ENCODE assay signal across 14 mouse cellular contexts in the genomic region with DNA sequence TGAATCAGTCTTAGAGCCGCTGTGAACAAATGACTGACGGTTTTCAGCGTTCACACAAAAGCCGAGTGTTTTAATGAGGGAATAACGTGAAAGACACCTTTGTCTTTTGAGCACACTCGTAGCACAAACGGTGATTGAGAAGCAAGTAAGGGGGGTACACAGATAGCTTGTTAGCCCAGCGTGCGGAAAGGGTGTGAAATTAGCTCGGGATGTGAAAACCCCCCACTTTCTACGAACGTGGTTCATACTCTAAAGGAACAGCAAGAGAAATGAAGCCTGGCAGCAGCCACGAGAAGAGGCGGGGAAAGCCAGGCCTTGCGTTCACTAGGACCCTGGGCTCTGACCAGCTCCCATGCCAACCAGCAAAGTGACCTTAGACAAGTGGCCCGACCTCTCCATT. TPM values are rescaled to one million over a fixed set of nuclear protein-coding genes. Genes with fewer than 3 reads are reported as not detected.
DNase-seq lines count a peak whose midpoint lies in the region; ATAC-seq and TF ChIP-seq lines count a peak whose summit lies in the region.
"Had no signal": no experiment of that assay in that cellular context is flagged by ENCODE, and none has a peak within 500 bp of the region (broad histone marks: within the 10 kb centered on the region; RNA-seq: fewer than 3 reads in every experiment).

No protein-coding gene starts in this region.

- intact Hi-C loops in gastrocnemius, postnatal 36 days (cut with DNase I), result no loop called here

- H3K9ac ChIP-seq in lung, embryonic 14.5 days, result no peak overlapping the region
- H3K9ac ChIP-seq in lung, postnatal 0 days (replicated peaks; ENCODE audit: low read depth), result no peak overlapping the region
- H3K9ac ChIP-seq in embryonic facial prominence, embryonic 13.5 days, result no peak overlapping the region
- H3K9ac ChIP-seq in hindbrain, embryonic 13.5 days, result no peak overlapping the region
- H3K9ac ChIP-seq in midbrain, postnatal 0 days (replicated peaks; ENCODE audit: low read length, poor library complexity, severe bottlenecking), result no peak overlapping the region
- H3K9ac ChIP-seq: liver, embryonic 13.5 days had no signal

- peak; percentile 34 for DNase-seq in lung, embryonic 14.5 days
- DNase-seq in lung, postnatal 0 days (ENCODE audit: low spot score), result no peak
- peak; percentile 48 for DNase-seq in midbrain, postnatal 0 days (ENCODE audit: low spot score)
- DNase-seq in cerebellum, postnatal 36 days, result no peak
- no peak for DNase-seq in yolk sac, embryonic 10.5 days (ENCODE audit: low spot score)
- DNase-seq in gastrocnemius, postnatal 36 days, result no peak
- DNase-seq: adrenal gland, postnatal 14 days; cerebellum, adult 9-10 months; heart, postnatal 14 days; kidney, adult 18-20 months; liver, embryonic 13.5 days had no signal

- H3K27me3 ChIP-seq in lung, embryonic 14.5 days (ENCODE audit: insufficient read depth, low read length), result no peaks in the 10 kb centered on the region
- no peaks in the 10 kb centered on the region for H3K27me3 ChIP-seq in lung, postnatal 0 days (replicated peaks; ENCODE audit: insufficient read depth, low read length)
- no peaks in the 10 kb centered on the region for H3K27me3 ChIP-seq in embryonic facial prominence, embryonic 13.5 days
- H3K27me3 ChIP-seq in hindbrain, embryonic 13.5 days, result no peaks in the 10 kb centered on the region
- no peaks in the 10 kb centered on the region for H3K27me3 ChIP-seq in midbrain, postnatal 0 days (ENCODE audit: insufficient read depth, low read length)
- H3K27me3 ChIP-seq: liver, embryonic 13.5 days had no signal

- H3K27ac ChIP-seq in lung, embryonic 14.5 days (ENCODE audit: low read depth), result peak overlapping the region; percentile 50; the same call in 1 of the 2 replicates
- H3K27ac ChIP-seq in lung, postnatal 0 days (ENCODE audit: low read length), result no peak overlapping the region
- 0 out of 2 replicates have a peak overlapping the region, but pooled peaks have one; percentile 7 for H3K27ac ChIP-seq in embryonic facial prominence, embryonic 13.5 days
- H3K27ac ChIP-seq in hindbrain, embryonic 13.5 days, result peak overlapping the region; percentile 58; the same call in 1 of the 2 replicates
- peak overlapping the region; percentile 4; the same call in 1 of the 2 replicates for H3K27ac ChIP-seq in midbrain, postnatal 0 days (ENCODE audit: low read depth, low read length)
- H3K27ac ChIP-seq: liver, embryonic 13.5 days had no signal

- H3K4me2 ChIP-seq in lung, embryonic 14.5 days, result no peak overlapping the region
- H3K4me2 ChIP-seq in lung, postnatal 0 days (replicated peaks; ENCODE audit: low read depth, low read length), result no peak overlapping the region
- H3K4me2 ChIP-seq in embryonic facial prominence, embryonic 13.5 days, result no peak overlapping the region
- H3K4me2 ChIP-seq in hindbrain, embryonic 13.5 days, result peak overlapping the region; percentile 29; the same call in 1 of the 2 replicates
- H3K4me2 ChIP-seq in midbrain, postnatal 0 days (ENCODE audit: low read depth, low read length, poor library complexity, severe bottlenecking), result no peak overlapping the region
- H3K4me2 ChIP-seq: liver, embryonic 13.5 days had no signal

- H3K36me3 ChIP-seq in lung, embryonic 14.5 days (ENCODE audit: insufficient read depth), result no peaks in the 10 kb centered on the region
- H3K36me3 ChIP-seq in lung, postnatal 0 days (ENCODE audit: insufficient read depth, low read length), result no peaks in the 10 kb centered on the region
- no peaks in the 10 kb centered on the region for H3K36me3 ChIP-seq in embryonic facial prominence, embryonic 13.5 days
- H3K36me3 ChIP-seq in hindbrain, embryonic 13.5 days, result no peaks in the 10 kb centered on the region
- H3K36me3 ChIP-seq in midbrain, postnatal 0 days (ENCODE audit: insufficient read depth, low read length), result no peaks in the 10 kb centered on the region
- H3K36me3 ChIP-seq: liver, embryonic 13.5 days had no signal

- no peaks in the 10 kb centered on the region for H3K4me1 ChIP-seq in lung, embryonic 14.5 days (ENCODE audit: insufficient read depth)
- no peaks in the 10 kb centered on the region for H3K4me1 ChIP-seq in lung, postnatal 0 days (ENCODE audit: insufficient read depth, low read depth, low read length)
- peaks cover 9% of the 10 kb centered on the region for H3K4me1 ChIP-seq in embryonic facial prominence, embryonic 13.5 days
- H3K4me1 ChIP-seq in hindbrain, embryonic 13.5 days (replicated peaks), result peaks cover 15% of the 10 kb centered on the region; the same call in 1 of the 2 replicates
- H3K4me1 ChIP-seq in midbrain, postnatal 0 days (ENCODE audit: insufficient read depth, low read length), result no peaks in the 10 kb centered on the region; the same call in 1 of the 2 replicates
- H3K4me1 ChIP-seq: liver, embryonic 13.5 days had no signal

- no peak overlapping the region for H3K4me3 ChIP-seq in lung, embryonic 14.5 days (ENCODE audit: low read depth, low read length)
- no peak overlapping the region for H3K4me3 ChIP-seq in lung, postnatal 0 days (ENCODE audit: low read depth, low read length)
- no peak overlapping the region for H3K4me3 ChIP-seq in embryonic facial prominence, embryonic 13.5 days
- H3K4me3 ChIP-seq in hindbrain, embryonic 13.5 days, result no peak overlapping the region
- H3K4me3 ChIP-seq in midbrain, postnatal 0 days (ENCODE audit: low read depth, low read length), result no peak overlapping the region
- H3K4me3 ChIP-seq: liver, embryonic 13.5 days had no signal

- ATAC-seq in lung, embryonic 14.5 days (ENCODE audit: insufficient read depth), result no peak
- no peak for ATAC-seq in lung, postnatal 0 days
- no peak for ATAC-seq in embryonic facial prominence, embryonic 13.5 days (ENCODE audit: insufficient number of reproducible peaks, insufficient read depth, low FRiP score, low TSS enrichment, low read depth)
- ATAC-seq in hindbrain, embryonic 13.5 days (ENCODE audit: low FRiP score), result 0 out of 2 replicates have a peak, but pooled peaks have one; percentile 21
- ATAC-seq in midbrain, postnatal 0 days (ENCODE audit: low FRiP score), result no peak

- no peak for TF ChIP-seq CTCF in lung, embryonic 14.5 days (IDR thresholded peaks at IDR 0.05; ENCODE audit: low read depth)
- no peak for TF ChIP-seq CTCF in lung, postnatal 0 days (IDR thresholded peaks at IDR 0.05)
- TF ChIP-seq CTCF in midbrain, postnatal 0 days (IDR thresholded peaks at IDR 0.05), result no peak

- WGBS in lung, embryonic 14.5 days, result 56% methylated on average over 16 of the region's 16 CpGs
- WGBS in lung, postnatal 0 days, result 63% methylated on average over 16 of the region's 16 CpGs
- WGBS in embryonic facial prominence, embryonic 13.5 days, result 28% methylated on average over 16 of the region's 16 CpGs
- 24% methylated on average over 16 of the region's 16 CpGs for WGBS in hindbrain, embryonic 13.5 days
- 32% methylated on average over 16 of the region's 16 CpGs for WGBS in midbrain, postnatal 0 days

- no peaks in the 10 kb centered on the region for H3K9me3 ChIP-seq in lung, embryonic 14.5 days (ENCODE audit: low read depth, low read length)
- H3K9me3 ChIP-seq in lung, postnatal 0 days (ENCODE audit: low read length), result no peaks in the 10 kb centered on the region
- H3K9me3 ChIP-seq in embryonic facial prominence, embryonic 13.5 days, result no peaks in the 10 kb centered on the region
- H3K9me3 ChIP-seq in hindbrain, embryonic 13.5 days, result no peaks in the 10 kb centered on the region
- H3K9me3 ChIP-seq in midbrain, postnatal 0 days (ENCODE audit: low read length), result no peaks in the 10 kb centered on the region
- H3K9me3 ChIP-seq: liver, embryonic 13.5 days had no signal

- no peak for TF ChIP-seq EP300 in lung, postnatal 0 days (IDR thresholded peaks at IDR 0.05)

RNA-seq across cellular contexts. Expression of a gene that starts 54.0 kb away (rescaled TPM):
- 4.4 and 4.9 TPM in 2 replicates for polyA plus RNA-seq in lung, embryonic 14.5 days (2014; fragmentation: Nextera tagmentation; extraction: Ambion mirVana)
- polyA plus RNA-seq in lung, postnatal 0 days (2015; fragmentation: Nextera tagmentation; extraction: Ambion mirVana), result 1.9 and 2.3 TPM in 2 replicates
- 3.6 and 5.8 TPM in 2 replicates for polyA plus RNA-seq in embryonic facial prominence, embryonic 13.5 days (2015; fragmentation: Nextera tagmentation; extraction: Ambion mirVana)
- 9.5 and 9.6 TPM in 2 replicates for polyA plus RNA-seq in hindbrain, embryonic 13.5 days (2015; fragmentation: Nextera tagmentation; extraction: Ambion mirVana)
- 32.1 and 37.1 TPM in 2 replicates for total RNA-seq in midbrain, postnatal 0 days (2014; rRNA removed)
- 15.3 and 16.8 TPM in 2 replicates for polyA plus RNA-seq in midbrain, postnatal 0 days (2015; fragmentation: Nextera tagmentation; extraction: Ambion mirVana)
- under 1 TPM; 0.13 to 0.22 TPM for total RNA-seq in gastrocnemius, postnatal 36 days (2021)
- total RNA-seq: megakaryocyte, adult 5-6 weeks had no signal

Comparison
In these comparisons a context has a peak if more than half of its experiments do, and no peak if none do; other contexts are left out.
1. DNase-seq: peak in lung, embryonic 14.5 days (single experiment) and midbrain, postnatal 0 days (single experiment); none in lung, postnatal 0 days (single experiment), cerebellum, postnatal 36 days (0 of 2), yolk sac, embryonic 10.5 days (single experiment) and gastrocnemius, postnatal 36 days (0 of 2).